Mouse (Mus musculus) activated CD4-positive, CD25-positive, alpha-beta regulatory T cell, adult 9 weeks (primary cell): ENCODE data around the gene Olfr1427. TPM values are rescaled to one million over a fixed set of nuclear protein-coding genes. Genes with fewer than 3 reads are reported as not detected.

Experiments
- polyA plus RNA-seq: library from polyadenylated mRNA; unstranded; fragments of 100-300 nt; shearing (Covaris generic); gene quantifications from one replicate; pipeline ENCODE4 v1.2.1, GENCODE M21; 2017

Olfr1427 gene
- not detected for polyA plus RNA-seq

GRCm38 (mm10) chr19:12103234-12103633, at the start of gene Olfr1427:
Olfr1427 (minus strand) TSS chr19:12103334.

GRCm38 (mm10) chr19:12123103-12123502, 20.0 kb upstream of the Olfr1427 start, which contains the start of gene Olfr76:
Olfr76 (minus strand) TSS chr19:12123203.

GRCm38 (mm10) chr19:12115797-12116196, 12.7 kb upstream of the Olfr1427 start, which contains the start of gene Olfr1428:
Olfr1428 (minus strand) TSS chr19:12115897.

GRCm38 (mm10) chr19:12091913-12092312, 11.2 kb downstream of the Olfr1427 start, which contains the start of gene Olfr1426:
Olfr1426 (minus strand) TSS chr19:12092013.

GRCm38 (mm10) chr19:12077631-12078030, 25.5 kb downstream of the Olfr1427 start, which contains the start of gene Olfr1425:
Olfr1425 (minus strand) TSS chr19:12077731.

GRCm38 (mm10) chr19:12062582-12062981, 40.6 kb downstream of the Olfr1427 start, which contains the start of gene Olfr1424:
Olfr1424 (minus strand) TSS chr19:12062682.

Other genes with a start within 250 kb of the Olfr1427 start
- gene Olfr1418, start 242.3 kb downstream of the Olfr1427 start, polyA plus RNA-seq = not detected
- not detected for gene Olfr1419, start 228.2 kb downstream of the Olfr1427 start, polyA plus RNA-seq
- not detected for gene Olfr1420, start 216.8 kb downstream of the Olfr1427 start, polyA plus RNA-seq
- 19.2 TPM for gene Patl1, start 190.9 kb downstream of the Olfr1427 start, polyA plus RNA-seq
- 3.2 TPM for gene Osbp, start 137.4 kb downstream of the Olfr1427 start, polyA plus RNA-seq
- gene Olfr1423, start 62.0 kb downstream of the Olfr1427 start, polyA plus RNA-seq = 0.05 TPM
- not detected for gene Olfr1424, start 40.7 kb downstream of the Olfr1427 start, polyA plus RNA-seq
- not detected for gene Olfr1425, start 25.6 kb downstream of the Olfr1427 start, polyA plus RNA-seq
- not detected for gene Olfr1426, start 11.3 kb downstream of the Olfr1427 start, polyA plus RNA-seq
- not detected for gene Olfr1428, start 12.6 kb upstream of the Olfr1427 start, polyA plus RNA-seq
- not detected for gene Olfr76, start 19.9 kb upstream of the Olfr1427 start, polyA plus RNA-seq
- 0.22 TPM for gene Olfr1555-ps1, start 66.8 kb upstream of the Olfr1427 start, polyA plus RNA-seq
- not detected for gene Olfr1431, start 97.3 kb upstream of the Olfr1427 start, polyA plus RNA-seq
- gene Olfr1432, start 129.3 kb upstream of the Olfr1427 start, polyA plus RNA-seq = not detected
- gene Olfr262, start 138.3 kb upstream of the Olfr1427 start, polyA plus RNA-seq = not detected
- gene Olfr235, start 157.7 kb upstream of the Olfr1427 start, polyA plus RNA-seq = not detected
- gene Olfr1434, start 176.5 kb upstream of the Olfr1427 start, polyA plus RNA-seq = not detected
- not detected for gene Olfr1436, start 195.8 kb upstream of the Olfr1427 start, polyA plus RNA-seq
- gene Olfr1437, start 221.8 kb upstream of the Olfr1427 start, polyA plus RNA-seq = not detected
- not detected for gene Olfr1438-ps1, start 232.6 kb upstream of the Olfr1427 start, polyA plus RNA-seq